Mouse (Mus musculus): ENCODE results near the gene Gstt2.
"Not testable (repeated sequence)": the region's sequence is repeated elsewhere in the genome, so short reads cannot be mapped to it uniquely, and the experiment has no call there.

Gene Gstt2

GRCm38 (mm10) chr10:75855416-75855981 lies 18.3 kb upstream of the Gstt2 start:
- DNase-seq (ENCODE audit: low spot score) = no peak

- no peak for DNase-seq (ENCODE audit: low spot score)
These were observed 17.6 kb upstream of the Gstt2 start for GRCm38 (mm10) chr10:75854791-75855190.

DNA sequence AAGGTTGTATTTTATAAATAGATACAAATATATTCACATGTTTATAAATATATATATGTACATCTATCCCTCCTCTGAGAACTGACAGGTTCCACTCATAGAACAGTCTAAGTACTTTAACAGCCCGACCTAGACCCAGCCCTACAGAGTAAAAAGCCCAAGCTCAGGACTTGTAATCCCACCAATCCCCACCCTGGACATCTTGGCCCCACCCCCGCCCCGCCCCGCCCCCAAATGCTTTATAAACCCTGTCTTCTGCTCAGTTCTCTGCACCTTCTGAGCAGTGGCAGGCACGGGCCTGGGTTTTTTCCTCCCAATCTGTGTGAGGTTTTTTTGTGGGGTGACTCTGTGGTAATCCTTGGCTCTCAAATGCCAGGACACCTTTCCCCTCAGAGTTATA lies 16.9 kb upstream of the Gstt2 start:
- no peak for DNase-seq (ENCODE audit: low spot score)

DNA sequence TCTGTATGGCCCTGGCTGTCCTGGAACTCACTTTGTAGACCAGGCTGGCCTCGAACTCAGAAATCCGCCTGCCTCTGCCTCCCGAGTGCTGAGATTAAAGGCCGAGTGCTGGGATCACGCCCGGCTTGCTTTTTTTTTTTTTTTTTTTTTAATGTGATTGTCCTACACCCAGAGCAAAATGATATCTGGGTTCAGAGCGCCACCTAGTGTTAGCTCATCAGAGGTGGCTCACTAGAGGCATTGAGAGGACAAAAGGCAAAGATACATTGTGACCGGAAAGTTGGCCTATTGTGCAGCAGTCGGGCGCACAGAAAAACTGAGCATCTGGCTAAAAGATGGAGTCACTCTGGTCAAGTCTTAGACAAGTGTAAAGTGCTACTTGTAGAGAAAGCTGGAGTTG lies 16.2 kb upstream of the Gstt2 start:
- DNase-seq (ENCODE audit: low spot score) = no peak

GRCm38 (mm10) chr10:75852539-75853125 lies 15.4 kb upstream of the Gstt2 start:
- no peak for DNase-seq (ENCODE audit: low spot score)

DNA sequence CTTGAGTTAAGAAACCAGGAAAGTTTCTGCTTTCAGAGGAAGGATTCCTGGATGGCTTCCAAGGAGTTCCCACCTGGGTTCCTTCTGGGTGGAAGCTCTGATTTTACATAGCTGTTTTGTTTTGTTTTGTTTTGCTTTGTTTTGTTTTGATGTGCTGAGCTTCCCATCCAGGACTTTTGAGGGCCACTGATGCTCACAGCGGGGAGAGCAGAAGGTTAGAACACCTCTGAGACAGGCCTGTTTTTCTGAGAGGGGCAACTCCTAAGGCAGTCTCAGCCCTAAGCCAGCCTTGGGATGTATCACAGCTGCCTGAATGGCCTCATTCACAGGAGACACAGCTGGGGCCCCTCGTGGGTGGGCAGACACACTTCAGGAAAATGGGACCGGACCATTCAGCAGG lies 14.5 kb upstream of the Gstt2 start:
- no peak for DNase-seq (ENCODE audit: low spot score)

GRCm38 (mm10) chr10:75851076-75851475 lies 13.9 kb upstream of the Gstt2 start:
- DNase-seq (ENCODE audit: low spot score) = no peak

DNA sequence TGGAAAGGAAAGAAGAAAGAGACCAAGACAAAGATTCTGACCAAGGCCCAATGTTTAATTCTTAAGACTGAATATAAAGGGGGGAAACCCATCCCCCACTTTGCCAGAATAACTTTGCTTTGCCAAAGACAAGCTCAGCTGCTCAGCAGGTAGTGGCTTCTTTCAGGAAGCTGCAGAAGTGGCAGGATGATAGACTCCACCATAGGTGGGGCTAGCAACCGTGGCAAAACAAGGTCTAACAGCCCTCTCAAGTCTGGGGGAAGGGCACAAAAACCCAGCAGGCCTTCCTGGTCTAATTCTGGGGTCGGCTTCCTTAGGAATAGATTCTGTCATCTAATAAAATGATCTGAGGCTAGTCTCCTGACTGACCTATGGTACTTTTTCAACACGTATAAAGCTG lies 11.2 kb upstream of the Gstt2 start:
- DNase-seq (ENCODE audit: low spot score) = no peak

GRCm38 (mm10) chr10:75845306-75845930 lies 8.2 kb upstream of the Gstt2 start:
- DNase-seq (ENCODE audit: low spot score) = no peak

GRCm38 (mm10) chr10:75844800-75845199 lies 7.6 kb upstream of the Gstt2 start:
- no peak for DNase-seq (ENCODE audit: low spot score)

DNA sequence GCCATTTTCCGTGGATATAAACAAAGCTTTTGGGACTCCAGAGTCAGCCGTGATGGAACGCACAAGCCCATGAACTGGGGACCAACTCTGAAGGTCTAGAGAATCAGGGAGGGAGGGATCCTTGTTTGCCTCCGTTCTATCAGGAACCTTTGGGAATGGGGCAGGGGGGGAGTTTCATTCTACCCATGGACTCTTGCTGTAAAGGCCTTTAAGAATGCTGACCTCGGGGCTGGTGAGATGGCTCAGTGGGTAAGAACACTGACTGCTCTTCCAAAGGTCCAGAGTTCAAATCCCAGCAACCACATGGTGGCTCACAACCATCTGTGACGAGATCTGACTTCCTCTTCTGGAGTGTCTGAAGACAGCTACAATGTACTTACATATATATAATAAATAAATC lies 6.7 kb upstream of the Gstt2 start:
- not testable (repeated sequence) for DNase-seq (ENCODE audit: low spot score)

- no peak for DNase-seq (ENCODE audit: low spot score)
These were observed 1.9 kb upstream of the Gstt2 start for GRCm38 (mm10) chr10:75839092-75839491.

GRCm38 (mm10) chr10:75835761-75836531 lies 1.3 kb downstream of the Gstt2 start:
- DNase-seq (ENCODE audit: low spot score) = no peak

DNA sequence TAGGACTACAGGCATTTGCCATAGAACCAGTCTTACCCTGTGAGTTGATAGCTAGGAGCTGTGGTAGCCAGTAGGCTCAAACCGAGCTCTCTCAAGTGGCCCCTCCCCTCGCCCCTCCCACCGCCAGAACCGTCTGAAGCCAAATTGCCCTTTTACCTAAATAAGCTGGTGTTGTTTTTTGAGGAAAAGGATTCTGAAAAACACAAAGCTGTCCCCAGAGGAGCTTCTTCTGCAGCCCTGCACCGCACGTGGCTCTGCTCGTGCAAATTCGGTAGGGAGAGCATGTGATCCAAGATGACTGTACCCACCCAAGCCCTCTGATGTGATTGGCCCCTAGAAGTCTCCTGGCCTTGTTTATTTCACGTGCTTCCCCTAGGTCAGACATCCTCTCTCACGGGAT lies 1.9 kb downstream of the Gstt2 start:
- no peak for DNase-seq (ENCODE audit: low spot score)

GRCm38 (mm10) chr10:75834721-75835120 lies 2.5 kb downstream of the Gstt2 start:
- DNase-seq (ENCODE audit: low spot score) = no peak

DNA sequence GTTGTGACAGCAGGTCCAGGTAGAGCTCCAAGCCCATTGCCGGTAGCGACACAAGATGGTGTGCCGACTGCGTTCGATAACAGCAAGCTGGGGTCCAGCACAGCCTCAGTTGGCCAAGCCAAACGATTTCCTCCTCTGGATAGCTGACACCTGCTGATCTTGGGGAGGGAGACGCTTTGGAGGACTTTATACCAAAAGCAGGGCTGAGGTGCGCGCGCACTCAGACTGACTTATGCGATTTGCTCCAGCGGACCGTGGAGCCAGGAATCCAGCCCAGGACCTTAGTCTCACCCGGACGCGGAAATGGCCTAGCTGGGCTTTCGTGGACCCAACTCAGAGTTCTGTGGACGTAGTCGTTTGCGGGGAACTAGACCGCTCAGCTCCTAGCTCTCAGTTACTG lies 3.0 kb downstream of the Gstt2 start:
- no peak for DNase-seq (ENCODE audit: low spot score)

DNA sequence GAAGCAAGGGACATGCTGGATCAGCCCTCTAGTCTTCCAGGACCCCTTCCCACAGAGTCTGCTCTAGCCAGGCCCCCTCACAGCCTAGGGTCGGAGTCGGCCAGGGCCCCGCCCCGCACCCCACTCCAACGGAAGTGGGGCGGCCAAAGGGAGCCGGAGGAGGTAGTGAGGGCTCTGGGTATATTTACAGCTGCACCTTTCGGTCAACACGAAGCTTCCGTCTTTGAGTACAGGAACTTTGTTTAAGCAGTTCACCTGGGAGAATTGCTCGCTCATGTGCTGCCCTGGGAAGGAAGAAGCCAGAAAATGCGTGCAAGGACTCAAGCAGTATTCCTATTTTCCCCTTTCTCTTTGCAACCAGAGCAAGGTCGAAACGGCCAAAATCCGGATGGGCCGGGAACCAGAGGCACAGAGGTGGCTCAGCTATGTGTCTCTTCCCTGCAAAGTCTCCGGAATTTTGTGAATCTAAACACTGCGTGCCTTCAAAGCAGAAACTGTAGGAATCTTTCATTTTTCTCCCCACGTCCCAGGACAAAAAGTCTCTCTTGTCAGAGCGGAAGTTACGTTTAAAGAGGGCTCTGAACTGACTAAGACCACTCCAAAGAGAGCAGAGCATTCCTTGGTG lies 3.7 kb downstream of the Gstt2 start:
- no peak for DNase-seq (ENCODE audit: low spot score)

DNA sequence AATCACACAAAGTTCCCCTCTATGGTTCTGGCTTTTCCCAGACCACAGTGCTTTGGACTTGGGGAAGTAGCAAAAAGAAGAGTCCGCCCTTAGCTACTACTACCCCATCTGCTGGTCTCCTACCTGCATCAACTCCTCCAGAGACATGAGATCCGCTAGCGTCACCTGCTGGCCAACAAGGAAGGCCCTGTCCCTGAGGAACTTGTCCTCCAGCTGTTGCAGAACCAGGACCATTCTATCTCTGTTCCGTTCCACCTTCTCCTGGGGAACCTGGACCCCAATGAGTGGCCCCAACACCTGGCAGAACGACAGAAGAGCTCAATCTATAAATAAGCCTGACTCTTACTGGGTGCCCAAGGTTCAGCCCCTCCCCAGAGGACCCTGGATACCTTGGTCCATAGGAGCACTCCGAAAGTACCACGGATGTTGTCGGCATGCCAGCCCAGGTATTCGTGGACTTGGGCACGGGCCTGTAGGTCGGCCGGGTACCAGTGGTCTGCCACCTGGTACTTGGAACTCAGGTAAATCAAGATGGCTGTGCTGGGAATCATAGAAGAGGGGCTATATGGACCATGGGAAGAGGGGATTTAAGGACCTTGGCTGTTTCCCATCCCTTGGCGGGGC lies 4.8 kb downstream of the Gstt2 start:
- no peak for DNase-seq (ENCODE audit: low spot score)

DNA sequence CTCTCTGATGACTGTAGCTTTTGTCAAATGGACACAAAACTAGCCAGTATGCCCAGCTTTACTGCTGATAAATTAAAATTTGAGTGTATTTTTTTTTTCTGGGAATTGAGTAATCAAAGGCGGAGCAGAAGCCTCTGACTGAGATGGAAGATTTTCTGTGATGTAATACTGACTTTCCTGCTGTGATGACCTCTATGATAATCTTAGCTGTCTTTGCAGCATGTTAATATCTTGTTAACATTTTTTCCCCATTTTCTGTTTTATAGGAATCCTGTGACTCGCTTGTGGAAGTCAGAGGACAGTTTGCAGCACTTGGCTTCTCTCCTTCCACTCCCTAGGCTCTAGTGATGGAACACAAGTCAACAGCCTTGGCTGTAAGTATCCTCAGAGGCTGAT lies 7.0 kb downstream of the Gstt2 start:
- DNase-seq (ENCODE audit: low spot score) = no peak

DNA sequence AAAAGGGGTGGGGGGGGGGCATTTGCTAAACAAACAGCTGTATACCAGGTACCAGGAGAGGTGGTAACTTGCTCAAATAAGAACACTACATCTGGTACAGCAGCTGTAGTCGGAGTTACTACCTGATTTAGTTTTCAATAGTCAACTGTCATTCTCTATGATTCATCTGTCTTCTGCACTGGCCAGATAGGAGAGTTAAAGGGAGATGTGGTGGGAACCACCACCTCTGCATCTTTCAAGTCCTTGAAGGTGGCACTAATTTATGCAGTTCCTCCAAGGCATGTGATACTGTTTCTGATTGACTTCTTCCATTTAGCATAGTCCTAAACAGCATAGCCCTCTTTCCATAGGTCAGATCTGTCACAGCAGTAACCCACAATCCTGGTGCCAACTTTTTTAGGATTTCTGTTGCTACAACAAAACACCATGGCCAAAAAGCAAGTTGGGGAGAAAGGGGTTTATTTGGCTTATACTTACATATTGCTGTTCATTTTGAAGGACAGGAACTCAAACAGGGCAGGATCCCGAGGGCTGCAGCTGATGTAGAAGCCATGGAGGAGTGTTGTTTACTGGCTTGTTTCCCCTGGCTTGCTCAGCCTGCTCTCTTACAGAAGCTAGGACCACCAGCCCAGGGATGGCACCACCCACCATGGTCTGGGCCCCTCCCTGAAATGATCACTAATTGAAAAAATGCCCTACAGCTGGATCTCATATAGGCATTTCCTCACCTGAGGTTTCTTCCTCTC lies 7.5 kb downstream of the Gstt2 start:
- DNase-seq (ENCODE audit: low spot score) = no peak

DNA sequence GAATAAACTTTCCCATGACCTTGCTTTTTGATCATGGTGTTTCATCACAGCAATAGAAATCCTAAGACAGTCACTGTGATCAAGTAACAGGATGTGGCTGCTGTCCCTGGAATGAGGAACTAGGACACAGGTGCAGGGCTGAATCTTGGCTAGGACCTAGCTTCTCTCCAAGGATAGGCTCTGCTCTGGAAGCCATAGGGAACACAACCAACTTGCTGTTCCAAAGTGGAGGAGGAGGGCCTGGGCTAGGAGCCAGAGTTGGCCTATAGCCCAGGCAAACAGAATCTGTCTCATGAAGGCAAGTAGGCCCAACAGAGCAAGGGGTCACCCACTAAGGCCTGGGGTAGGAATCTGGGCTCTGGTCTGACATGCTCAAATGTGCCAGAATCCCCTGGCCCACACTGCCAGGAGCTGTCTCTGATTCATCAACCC lies 8.7 kb downstream of the Gstt2 start:
- no peak for DNase-seq (ENCODE audit: low spot score)

Measured in urinary bladder, postnatal 10 days (tissue).